Mouse (Mus musculus): ENCODE results near the gene Fam208a.

- TF ChIP-seq CTCF (IDR thresholded peaks at IDR 0.05; ENCODE audit: borderline replicate concordance, insufficient read depth, low read length) (no peak), POLR2A (IDR thresholded peaks at IDR 0.05; ENCODE audit: low read depth, low read length) (no peak)
Measured at GRCm38 (mm10) chr14:27440921-27441320, 12.3 kb downstream of the Fam208a start.
